Mouse (Mus musculus) thymus, postnatal 10 days (tissue): Measurements from ENCODE around the gene Gfi1b.
A peak's percentile ranks its signal among the peaks of the same experiment; 100 is the strongest.

Source experiments
- DNase-seq, 2 experiments: peaks; one replicate each; pipeline ENCODE4 v3.0.0; 2021; ENCODE audit warnings: low spot score in 2 of 2

Gene Gfi1b

GRCm38 (mm10) chr2:28621664-28622171 lies at the start of gene Gfi1b:
TSS of gene Gfi1b (minus strand) at chr2:28621982.
- DNase-seq, result no peak

- DNase-seq, result no peak
Measured at GRCm38 (mm10) chr2:28671438-28671837, 49.7 kb upstream of the Gfi1b start.

DNA sequence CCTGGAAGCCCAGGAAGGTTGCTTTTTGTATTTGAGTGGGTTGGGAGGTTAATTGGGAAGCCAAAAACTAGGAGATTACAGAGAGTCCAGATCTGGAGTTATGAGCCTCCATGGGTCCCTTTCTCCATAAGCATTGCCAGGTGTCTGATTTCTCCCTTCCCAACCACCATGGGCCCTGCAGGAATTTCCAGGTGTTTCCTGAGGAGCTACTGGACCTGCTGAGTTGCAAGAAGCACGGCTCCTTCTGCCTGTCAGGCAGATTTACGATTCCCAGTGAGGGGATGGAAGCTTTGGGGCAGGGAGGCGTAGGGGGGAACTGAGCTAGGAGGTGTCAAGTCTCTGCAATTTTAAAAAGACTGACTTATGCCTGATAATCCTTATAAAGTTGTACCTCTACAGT lies 44.0 kb upstream of the Gfi1b start:
- no peak for DNase-seq

DNA sequence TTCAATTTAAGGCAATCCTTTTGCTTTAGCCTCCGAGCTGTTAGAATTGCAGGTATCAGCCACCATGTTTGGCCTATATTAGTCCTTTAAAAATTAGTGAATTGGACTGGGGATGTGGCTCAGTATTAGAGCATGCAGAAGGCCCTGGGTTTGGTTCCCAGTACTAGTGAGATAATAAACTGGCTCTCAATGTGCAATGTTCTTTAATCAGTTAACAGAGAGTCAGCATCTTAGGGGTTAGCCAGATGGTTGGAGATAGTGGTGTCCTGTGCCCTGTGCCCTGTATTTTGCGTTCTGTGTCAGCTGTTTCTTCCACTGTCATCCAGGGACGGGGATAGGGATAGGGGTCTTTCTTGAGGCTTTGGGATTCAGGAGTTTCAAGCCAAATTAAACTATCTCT lies 41.1 kb upstream of the Gfi1b start:
- no peak for DNase-seq

DNA sequence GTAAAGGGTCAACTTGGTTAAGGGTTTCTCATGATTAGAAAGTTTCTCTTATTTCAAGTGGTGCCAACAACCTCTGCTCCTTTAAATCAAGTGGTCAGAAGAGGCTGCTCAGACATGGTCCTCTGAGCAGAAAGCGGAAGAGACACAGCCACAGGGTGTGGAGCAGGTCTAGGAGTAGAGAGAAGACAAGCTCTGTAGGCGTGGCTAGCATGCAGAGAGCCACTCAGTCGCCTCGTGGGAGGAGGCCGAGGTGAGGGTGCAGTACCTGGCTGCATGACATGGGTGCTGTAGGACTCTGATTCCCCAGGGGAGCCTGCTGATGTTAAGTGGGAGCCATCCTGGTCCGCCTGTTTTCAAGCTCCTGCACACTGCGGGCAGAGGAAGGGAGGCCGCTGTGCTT lies 34.4 kb upstream of the Gfi1b start:
- no peak for DNase-seq

- peak in 1 of 2 experiments; percentile 32 for DNase-seq
Measured at GRCm38 (mm10) chr2:28654295-28654694, 32.5 kb upstream of the Gfi1b start.

DNA sequence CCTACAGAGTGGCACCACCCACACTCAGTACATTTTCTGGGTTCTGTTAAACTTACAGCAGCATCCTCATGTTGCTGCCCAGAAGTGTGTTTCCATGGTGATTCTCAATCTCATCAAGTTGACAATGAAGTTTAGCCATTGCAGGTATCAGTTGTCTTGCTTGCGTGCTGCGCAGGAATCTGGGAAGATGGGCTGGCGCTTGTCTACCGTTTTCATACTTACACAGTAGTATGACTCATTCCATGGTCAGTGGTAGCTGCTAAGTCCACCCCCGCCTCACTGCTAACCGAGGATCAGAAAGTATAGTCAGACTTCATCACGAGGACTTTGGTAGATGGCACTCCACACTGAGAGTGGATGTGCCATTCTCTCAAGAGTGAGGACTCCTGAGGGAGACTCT lies 31.6 kb upstream of the Gfi1b start:
- DNase-seq, result no peak

- no peak for DNase-seq
Measured at GRCm38 (mm10) chr2:28650526-28650925, 28.7 kb upstream of the Gfi1b start.

- DNase-seq, result no peak
Measured at GRCm38 (mm10) chr2:28643081-28643480, 21.3 kb upstream of the Gfi1b start.

GRCm38 (mm10) chr2:28641435-28641941 lies 19.7 kb upstream of the Gfi1b start:
- no peak for DNase-seq

DNA sequence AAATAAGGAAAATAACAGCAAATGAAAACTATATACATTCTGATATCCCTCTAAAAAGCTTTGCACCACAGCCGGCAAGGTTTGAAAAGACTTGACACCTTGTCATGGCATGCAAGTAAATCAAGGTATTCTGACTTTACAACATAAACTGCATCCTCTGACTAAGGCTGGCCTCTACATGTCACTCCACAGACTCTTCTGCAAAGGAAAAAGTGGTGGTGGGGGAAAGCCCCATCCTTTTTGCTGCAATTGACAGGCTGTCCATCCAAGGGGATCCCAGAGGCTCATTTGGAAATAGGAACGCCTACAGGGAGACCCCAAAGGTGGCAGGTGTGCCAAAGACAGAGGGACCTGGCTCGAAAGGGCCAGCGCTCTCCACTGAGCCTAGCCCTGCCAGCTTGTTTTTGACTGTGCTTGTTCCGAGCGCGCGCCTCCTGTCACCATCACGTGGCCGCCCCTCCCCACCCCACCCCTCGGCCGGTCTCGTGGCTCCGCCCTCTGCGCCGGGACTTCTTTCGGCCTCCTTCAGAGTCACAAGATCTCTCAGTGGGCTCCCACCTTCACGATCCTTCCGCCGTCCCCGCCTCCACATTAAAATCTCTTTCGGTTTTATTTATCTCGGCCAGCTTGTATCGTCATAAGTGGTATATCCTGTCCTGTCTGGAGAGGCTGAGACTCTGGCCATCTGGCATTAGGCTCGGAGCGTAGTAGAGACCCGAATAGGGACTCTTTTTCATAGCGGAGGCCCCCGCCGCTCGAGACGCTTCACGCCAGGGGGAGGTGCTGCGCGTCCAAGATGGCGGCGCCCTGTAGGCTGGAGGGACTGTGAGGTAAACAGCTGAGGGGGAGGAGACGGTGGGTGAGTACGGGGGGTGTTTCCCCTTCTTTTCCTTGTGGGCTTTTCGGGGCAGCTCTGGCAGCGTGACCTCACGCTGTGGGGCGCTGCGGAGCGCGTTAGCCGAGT lies 19.0 kb upstream of the Gfi1b start, which contains the start of gene Tsc1:
TSS of gene Tsc1 (plus strand) at position 768 of the 964 bp plus-strand sequence.
- peak; percentile 94 to 95 for DNase-seq

DNA sequence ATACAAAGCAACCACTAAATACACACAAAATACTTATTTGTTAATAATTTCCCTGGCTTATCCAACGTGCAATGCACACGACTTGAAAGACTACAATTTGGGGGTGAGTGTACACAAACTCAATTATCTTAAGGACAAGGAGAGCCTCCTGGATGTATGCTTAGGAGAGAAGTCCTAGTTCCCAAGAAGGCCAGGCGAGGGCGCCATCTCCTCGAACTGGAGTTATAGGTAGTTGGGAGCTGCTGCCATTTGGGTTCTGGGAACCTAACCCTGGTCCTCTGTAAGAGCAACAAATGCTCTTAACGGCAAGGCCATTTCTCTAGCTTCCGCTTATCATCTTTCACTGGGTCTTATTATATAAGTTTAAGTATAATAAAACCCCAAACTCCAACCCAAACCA lies 18.0 kb upstream of the Gfi1b start:
- DNase-seq, result peak; percentile 27 to 34

- DNase-seq, result no peak
Measured at GRCm38 (mm10) chr2:28638886-28639285, 17.1 kb upstream of the Gfi1b start.

- DNase-seq, result no peak
Measured at GRCm38 (mm10) chr2:28638352-28638751, 16.6 kb upstream of the Gfi1b start.

DNA sequence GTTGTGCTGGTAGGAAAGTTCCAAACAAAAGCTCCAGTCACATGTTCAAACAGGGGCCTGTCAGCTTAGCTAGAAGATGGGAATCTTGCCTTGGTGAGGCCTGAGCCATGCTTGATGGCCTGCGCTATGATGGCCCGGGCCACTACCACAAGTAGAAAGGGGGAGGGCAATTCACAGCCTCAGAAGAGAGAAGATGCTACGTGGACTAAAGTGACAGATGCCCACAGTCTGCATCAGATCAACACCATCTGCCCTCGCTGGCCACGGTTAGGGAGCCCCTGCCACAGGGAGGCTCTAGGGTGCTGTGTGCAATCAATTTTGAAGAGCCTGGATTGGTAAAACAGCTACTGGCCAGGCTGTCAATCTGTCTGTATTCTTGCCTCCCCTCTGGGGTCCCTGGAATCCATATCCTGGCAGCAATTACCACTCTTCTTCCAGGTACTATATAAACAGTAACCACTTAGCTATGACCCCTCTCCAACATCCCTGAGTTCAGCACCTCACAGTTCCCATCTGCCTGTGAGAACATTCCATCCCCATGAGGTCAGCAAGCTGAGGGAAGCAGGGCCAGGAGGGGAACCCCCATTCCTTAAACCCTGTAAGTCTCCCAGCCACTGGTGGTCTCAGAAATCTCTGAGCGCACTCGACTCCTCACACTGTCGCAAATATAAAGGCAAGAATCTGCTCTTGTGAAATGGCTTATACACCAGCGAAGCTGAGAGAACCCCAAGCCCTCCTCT lies 15.5 kb upstream of the Gfi1b start:
- no peak for DNase-seq

DNA sequence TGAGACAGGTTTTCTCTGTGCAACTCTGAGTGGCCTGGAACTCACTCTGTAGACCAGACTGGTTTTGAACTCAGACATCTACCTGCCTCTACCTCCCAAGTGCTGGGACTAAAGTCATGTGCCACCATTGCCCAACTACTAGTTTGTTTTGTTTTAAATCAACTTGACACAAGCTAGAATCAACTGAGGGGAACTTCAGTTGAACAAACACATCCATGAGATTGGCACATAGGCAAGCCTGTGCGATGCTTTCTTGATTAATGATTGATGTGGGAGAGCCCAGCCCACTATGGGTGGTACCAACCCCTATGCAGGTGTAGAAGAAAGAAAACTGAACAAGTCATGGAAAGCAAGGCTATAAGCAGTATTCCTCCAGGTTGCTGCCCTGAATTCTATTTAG lies 13.4 kb upstream of the Gfi1b start:
- DNase-seq, result no peak

DNA sequence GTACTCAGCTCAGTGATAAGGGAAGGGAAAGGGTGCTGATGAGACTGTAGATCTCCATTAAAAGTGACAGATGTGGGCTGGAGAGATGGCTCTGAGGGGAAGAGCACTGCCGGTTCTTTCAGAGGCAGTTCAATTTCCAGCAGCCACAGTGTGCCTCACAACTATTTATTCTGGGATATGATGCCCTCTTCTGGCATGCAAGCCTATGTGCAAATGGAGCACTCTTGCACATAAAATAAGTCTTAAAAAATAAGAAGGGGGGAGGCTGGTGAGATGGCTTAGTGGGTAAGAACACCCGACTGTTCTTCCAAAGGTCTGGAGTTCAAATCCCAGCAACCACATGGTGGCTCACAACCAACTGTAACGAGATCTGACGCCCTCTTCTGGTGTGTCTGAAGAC lies 11.4 kb upstream of the Gfi1b start:
- DNase-seq, result no peak

DNA sequence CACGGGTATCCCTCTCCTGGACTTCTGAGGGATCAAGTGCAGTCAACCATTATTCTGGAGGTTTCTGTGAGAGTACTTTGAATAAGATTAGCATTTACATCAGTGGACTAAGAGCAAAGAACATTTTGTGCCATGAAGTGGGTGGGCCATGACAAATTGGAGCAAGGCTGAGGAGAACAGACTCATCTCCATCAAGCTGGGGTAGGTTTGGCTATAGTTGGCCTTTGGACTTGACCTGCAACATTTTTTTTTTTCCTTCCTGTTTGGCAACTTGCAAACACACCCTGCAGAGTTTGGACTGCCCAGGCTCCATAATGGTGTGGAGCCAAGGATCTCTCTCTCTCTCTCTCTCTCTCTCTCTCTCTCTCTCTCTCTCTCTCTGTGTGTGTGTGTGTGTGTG lies 10.8 kb upstream of the Gfi1b start:
- DNase-seq, result no peak

DNA sequence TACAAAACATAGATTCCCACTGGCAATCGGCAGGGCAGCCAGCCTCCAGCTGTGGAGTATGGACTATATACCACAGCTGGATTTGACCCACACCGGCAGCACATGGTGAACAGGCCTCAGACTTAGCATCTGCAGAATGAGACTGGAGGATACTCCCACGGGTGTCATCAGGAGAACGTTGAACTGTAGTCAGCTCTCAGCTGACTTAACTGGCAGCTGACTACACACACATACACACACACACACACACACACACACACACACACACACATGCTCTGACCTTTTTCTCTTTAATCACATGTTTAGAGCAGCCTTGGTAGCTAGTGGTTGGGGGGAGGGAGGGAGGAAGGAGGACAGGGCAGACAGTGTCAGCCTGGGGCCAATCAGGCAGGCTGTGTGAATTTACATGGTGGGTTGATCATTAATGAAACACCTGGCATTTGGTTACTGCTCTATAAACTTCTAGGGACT lies 8.2 kb upstream of the Gfi1b start:
- DNase-seq, result no peak

DNA sequence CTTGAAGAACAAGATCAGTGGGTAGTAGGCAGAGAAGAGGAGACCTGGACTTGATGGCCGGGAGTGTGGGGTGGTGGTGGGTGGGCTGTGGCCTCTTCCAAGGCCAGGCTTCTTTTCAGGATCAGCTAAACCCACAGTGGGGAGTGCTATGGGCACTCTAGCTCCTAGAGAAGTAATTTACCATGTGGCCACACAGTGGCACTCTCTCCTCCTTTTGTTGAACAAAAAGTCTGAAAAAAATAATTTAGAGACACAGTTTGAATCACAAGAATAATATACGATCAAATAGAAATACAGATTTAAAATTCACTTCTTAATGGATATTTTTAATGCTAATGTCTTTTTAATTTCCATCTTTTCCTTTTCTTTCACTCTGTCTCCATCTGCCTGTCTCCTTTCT lies 6.3 kb upstream of the Gfi1b start:
- DNase-seq, result no peak

GRCm38 (mm10) chr2:28626038-28626437 lies 4.3 kb upstream of the Gfi1b start:
- DNase-seq, result no peak

DNA sequence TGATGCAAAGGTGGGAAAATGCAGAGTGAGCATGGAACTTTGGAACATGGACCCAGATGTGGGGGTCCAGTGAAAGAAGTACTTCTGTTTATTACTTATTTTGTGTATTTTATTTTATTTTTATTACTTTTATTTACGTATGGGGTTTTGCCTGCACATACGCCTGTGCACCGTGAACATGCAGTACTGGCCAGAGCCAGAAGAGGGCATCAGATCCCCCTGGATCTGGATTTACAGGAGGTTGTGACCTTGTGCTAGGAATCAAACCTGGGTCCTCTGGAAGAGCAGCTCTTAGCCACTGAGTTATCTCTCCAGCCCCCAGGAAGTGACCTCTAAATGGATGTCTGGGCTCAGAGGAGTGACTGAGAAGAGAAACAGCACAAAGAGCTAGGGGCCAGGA lies 3.1 kb upstream of the Gfi1b start:
- no peak for DNase-seq
